Mouse (Mus musculus) right cerebral cortex, postnatal 25 days (tissue): Measurements from ENCODE around the gene Ciao1.
A peak's percentile ranks its signal among the peaks of the same experiment; 100 is the strongest.
"Not testable (repeated sequence)": the region's sequence is repeated elsewhere in the genome, so short reads cannot be mapped to it uniquely, and the experiment has no call there.

ENCODE experiments used
- DNase-seq: peaks from one replicate; pipeline ENCODE4 v3.0.0; 2022

Ciao1 gene

DNA sequence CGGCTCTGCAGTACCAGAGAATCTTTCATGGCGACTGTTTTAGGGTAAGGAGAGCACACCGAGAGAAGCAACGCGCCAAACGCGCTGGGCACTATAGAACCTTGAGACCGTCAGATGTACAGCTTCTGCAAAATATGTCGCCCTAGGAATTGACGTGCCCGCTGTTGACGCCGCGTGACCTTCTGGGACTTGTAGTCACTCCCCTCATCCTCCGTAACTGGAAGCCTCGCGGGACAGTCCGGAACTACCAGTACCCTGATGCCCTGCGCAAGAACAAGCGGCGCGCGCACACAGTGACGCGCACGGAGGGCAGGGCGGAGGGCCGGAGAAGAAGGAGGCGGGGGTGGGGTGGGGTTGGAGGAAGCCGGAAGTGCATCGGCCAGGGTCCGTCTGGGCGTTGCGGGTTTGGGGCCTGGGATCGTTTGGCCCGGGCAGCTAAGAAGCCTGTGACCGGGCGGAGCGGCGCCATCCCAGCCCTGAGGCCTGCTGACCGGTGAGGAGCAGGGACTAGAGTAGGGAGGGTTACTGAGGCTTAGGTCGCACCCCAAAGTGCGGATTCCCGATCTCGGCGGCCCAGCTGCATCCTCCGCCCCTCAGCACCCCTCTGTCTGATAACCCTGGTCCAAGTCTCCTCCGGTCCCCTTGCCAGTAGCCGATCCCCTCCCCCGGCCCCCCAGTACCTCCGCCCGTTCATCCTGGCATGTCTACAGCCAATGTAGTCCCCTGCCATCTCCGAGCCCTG lies at the start of gene Ciao1, which contains the start of gene Tmem127:
TSS of gene Ciao1 (minus strand) at position 225 of the 742 bp plus-strand sequence.
TSS of gene Tmem127 (plus strand) at position 317 of the 742 bp plus-strand sequence.
- DNase-seq, result peak; percentile 98

DNA sequence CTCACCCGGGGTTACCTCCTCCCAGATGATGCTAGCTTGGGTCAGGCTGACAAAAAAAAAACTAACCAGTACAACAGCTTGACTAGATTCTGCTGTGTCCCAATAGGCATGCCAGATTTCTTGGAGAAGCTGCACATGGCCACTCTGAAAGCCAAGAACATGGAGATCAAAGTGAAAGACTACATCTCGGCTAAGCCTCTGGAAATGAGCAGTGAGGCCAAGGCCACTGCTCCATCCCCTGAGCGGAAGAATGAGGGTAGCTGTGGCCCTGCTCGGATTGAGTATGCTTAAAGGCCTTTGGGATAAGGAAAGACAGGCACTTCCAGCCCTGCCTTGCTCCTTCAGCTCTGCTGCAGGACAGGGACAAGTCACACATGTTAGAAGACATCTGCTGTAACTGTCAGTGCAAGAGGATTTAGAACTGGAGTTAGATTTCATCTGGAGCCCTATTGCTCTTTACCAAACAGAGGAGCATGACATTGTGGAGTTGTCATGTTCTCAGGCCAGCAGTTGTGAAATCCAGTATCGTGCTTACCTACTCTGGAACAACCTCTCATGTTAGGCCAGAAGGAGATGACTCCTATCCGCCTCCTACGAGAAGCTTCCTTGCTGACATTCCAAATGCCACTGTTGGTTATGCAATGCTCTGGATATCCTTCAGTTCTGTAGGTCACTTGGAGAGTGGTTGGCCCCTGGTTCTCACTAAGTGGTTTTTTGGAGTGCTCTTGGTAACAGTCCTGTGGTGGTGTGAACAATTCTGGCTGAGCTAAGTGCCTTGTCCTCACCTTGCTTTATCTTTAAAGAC lies 49.6 kb upstream of the Ciao1 start:
- DNase-seq, result no peak

DNA sequence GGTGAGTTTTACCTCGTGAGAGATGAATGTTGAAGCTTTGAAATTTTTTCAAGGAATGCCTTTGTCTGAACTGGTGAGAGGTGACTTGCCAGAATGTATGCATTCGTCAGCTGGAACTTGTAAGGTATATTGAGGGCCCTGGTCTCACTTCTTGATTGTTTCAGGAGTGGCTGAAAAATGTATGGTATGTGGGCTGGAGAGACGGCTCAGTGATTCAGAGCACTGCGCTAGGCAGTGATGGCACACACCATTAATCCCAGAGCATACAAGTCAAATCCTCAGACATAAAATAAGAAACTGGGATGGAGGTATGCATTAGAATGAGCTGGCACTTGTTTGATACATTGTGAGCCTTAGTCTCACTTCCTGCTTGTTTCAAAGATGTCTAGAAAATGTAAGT lies 44.6 kb upstream of the Ciao1 start:
- no peak for DNase-seq

DNA sequence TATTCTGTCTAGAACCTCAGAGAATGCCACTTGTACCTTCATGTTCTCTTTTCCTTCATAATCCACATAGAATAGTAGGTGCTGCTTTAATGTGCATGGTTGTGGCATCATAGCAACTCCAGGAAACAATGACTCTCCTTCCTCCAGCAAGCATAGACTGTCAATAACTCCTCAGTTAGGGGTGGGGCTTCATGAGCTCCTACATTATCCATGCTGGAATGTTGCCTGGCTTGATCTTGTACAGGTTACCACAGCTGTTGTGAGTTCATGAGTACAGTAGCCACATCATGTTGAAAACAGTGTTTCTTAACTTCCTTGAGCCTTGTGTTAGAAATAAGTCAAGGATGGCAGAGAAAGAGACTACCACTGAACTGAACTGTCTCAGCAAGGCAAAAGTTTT lies 30.5 kb upstream of the Ciao1 start:
- DNase-seq, result no peak

DNA sequence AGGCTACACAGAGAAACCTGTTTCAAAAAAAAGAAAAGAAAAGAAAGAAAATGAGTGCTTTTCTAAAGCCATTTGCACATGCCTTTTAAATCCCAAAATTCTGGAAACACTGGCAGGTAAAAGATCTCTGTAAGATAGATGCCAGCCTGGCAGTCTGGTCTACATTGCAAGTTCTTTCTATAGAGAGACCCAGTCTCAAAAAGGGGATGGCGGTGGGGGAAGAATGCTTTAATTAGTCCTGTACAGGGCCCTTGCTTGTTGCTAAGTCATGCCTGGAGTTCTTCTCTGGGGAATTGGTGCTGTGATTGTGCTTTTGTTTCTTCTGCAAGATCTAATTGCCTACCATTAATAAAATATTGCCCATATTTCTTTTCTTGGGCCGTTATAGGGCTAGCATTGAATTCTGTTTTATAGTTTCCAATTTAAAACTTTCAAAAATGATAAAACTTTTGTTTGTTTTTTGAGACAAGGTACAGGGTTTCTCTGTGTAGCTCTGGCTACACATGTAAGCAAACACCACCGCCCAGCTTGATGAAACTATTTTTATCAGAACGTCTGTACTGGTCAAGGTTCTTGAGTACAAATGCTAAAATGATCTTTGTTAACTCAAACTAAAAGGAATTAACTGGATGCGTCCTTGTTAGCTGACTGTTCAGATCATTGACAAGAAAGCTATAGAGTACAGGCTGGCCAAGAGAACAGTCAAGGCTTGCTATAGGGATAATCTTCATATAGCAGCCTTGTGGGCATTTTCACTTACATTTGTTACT lies 28.1 kb upstream of the Ciao1 start:
- no peak for DNase-seq

DNA sequence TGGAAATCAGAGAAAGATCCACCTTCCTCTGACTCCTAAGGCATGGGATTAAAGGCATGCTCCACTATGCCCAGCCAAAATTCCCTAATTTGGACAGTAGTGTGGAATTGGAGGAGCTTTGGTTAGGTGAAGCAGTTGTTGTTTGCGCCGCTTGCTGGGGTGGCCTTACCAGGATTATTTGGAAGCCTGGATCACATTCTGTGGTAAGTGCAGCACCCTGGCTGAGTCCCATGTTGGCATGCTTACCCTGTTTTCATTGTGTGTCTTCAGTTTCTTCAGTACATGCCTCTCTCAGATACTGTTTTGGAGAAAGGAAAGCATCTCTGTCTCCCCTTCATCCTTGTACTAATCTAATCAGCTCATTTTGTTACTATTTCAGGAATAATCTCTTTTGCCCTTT lies 27.0 kb upstream of the Ciao1 start:
- no peak for DNase-seq

DNA sequence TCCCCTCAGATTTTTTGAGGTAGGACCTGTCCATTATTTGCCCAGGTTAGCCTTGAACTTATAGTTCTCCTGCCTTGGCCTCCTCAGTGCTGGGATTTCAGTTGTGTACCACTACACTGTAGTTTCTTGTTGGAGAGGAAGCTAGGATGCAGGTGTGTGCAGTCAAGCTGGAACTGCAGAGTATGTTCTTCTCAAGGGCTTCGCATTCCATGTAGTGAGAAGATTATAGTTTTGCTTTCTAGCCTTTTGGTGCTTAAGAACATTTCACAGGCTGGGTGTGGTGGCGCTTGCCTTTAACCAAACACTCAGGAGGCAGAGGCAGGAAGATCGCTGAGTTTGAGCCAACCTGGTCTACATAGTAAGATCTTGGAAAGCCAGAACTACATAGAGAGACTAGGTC lies 25.2 kb upstream of the Ciao1 start:
- DNase-seq, result no peak

DNA sequence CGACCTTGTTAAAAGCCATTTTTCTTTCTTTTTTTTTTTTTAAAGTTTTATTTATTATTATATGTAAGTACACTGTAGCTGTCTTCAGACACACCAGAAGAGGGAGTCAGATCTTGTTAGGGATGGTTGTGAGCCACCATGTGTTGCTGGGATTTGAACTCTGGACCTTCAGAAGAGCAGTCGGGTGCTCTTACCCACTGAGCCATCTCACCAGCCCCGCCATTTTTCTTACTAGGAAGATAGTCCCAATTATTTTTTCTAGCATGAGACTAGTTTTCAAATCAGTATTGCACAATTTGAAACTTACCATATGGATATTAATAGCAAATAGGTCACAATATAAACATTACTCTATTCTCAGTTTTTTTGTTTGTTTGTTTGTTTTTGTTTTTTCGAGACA lies 24.4 kb upstream of the Ciao1 start:
- not testable (repeated sequence) for DNase-seq

DNA sequence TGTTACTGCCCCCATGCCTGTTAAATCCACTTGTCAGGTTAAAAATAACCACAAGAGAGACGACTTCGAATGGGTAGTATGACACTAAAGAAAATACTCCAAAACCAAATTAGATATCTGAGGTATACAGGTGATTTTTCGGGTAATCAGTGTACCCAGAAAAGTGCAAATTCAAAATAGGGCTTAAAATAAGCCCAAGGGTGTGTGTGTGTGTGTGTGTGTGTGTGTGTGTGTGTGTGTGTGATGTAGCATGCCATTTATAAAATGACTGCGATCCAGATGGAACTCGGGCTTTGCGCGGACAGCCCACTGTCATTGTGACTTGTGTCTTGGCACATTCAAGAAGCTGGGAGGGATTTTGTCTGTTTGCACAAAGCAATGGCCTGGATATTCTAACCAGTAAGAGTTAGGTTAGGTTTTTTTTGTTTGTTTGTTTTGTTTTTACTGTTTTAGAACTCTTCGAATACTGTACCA lies 23.5 kb upstream of the Ciao1 start:
- no peak for DNase-seq

DNA sequence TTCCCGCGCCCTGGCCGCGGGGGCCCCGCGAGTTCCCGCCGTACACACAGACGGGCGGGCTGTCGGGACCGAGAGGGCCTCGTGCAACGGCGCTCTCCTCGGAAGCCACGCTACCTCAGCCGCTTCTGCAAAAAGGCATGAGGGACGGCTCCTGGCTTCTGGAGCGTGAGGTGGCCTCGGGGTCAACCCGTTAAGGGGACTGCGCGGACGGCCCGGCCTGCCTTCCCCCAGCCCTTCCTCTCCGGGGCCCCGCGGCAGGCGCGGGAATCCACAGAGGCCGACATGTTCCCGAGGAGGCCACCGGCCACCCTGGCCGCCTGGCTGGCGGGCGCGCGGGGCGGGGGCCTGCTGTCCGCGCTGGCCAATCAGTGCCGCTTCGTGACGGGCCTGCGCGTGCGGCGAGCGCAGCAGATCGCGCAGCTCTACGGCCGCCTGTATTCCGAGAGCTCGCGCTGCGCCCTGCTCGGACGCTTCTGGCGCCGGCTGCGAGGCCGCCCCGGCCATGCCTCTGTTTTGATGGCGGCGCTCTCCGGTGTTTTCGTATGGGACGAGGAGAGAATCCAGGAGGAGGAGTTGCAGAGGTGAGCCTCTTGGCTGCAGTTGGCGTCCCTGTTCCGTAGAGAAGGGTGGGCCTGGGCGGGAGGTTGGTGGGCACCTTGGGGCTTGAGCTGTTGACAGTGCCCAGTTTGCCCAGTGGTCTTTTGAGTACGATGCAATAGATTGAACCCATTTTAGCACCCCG lies 22.9 kb upstream of the Ciao1 start:
- DNase-seq, result peak; percentile 91

DNA sequence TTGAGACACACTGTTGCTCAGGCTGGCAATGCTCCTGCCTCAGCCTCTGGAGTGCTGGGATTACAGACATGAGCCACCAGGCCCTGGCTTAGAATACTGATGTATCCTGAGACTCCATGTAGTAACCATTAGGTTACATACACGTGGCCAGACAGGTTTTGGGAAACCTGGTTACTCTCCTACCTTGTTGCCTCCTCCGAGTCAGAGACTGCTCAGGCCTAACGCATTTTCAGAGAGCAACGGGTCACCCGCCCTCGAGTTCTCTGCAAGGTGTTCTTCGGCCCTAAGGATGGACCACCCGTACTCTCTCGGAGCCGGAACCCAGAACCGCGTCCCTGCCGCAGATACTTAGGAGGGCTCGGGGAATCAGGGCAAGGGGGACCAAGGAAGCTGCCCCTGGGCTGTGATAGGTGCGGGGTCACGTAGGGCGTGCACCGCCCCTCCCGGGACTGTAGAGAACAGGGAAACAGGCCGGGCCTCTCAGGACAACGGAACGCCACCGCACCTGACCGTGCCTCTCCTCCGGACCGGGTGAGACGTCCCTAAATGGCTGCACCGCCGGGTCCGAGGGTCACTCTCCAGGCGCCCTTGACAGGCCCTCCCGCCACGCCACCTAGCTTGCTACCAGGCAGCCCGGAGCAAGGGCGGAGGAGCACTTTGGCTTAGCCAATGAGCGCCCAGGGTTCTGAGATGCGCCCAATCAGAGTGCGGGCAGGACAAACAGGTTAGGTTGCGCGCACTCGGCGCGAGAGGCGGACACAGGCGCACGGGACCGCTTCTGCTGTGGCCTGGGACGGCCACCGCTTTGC lies 22.1 kb upstream of the Ciao1 start, which contains the start of gene Stard7:
TSS of gene Stard7 (plus strand) at position 728 of the 809 bp plus-strand sequence.
- peak; percentile 96 for DNase-seq

DNA sequence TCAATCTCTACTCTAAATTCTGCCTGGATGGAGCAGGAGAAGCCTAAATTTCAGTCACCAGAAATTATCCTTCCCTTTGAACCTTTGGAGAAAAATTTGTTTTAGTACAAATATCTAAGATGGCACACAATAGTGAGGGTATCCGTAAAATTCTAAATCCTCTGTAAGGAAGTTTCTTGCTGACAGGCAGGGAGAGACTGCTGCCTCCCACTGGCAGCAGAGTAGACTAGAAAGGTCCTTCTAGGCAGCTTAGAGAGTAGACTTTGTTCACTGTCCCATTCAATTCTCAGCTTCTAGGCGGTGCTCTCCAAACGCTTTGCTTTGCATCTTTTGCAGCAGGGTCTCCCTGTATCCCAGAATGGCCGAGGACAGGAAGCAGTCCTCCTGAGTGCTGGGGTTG lies 20.2 kb upstream of the Ciao1 start:
- DNase-seq, result no peak

DNA sequence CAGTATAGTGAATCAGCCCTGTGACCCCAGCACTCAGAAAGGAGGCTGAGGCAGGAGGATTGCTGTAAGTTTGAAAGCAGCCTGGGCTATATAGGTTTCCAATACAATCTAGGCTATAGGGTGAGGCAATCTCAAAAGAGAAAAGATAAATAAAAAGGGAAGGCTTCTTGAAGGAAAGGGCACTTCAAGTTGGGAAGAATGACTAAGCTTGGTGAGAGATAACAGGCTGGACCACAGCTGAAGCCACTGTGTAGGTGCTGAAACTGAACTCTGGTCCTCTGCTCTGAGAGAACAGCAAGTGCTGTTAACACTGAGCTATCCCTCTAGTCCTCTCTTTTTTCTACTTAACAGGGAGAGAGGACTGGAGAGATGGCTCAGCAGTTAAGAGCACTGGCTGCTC lies 14.9 kb upstream of the Ciao1 start:
- DNase-seq, result no peak

DNA sequence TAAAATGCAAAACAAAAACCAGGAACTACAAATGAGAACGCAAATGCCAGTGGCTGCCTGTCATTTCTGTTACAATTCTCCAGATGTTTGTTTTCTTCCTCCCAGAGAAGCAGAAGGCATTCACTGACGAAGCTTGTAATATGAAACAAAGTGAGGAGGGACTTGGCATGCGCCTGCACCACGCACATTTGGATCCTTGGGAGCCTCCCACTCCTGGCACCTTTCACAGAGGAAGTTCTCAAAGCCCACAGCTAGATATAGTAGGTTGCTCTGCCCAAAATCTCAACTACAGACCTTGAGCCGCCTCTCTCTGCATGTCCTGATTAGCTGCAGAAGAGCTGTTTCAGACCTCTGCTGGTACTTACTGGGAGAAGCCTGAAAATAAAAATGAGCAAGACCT lies 11.7 kb upstream of the Ciao1 start:
- DNase-seq, result no peak

DNA sequence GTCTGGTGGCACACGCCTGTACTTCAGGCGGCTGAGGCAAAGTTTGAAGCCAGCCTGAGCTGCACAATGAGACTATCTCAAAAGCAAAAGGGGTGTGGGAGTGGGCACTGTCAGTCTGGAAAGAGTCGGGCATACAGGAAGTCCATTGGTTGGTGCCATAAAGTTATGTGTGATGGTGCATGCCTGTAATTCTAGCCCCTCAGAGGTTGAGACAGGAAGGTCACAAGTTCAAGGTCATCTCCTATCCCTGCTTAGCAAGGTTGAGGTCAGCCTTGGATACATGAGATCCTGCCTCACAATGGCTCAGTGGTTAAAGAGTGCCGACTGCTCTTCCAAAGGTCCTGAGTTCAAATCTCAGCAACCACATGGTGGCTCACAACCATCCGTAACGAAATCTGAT lies 7.7 kb upstream of the Ciao1 start:
- no peak for DNase-seq

DNA sequence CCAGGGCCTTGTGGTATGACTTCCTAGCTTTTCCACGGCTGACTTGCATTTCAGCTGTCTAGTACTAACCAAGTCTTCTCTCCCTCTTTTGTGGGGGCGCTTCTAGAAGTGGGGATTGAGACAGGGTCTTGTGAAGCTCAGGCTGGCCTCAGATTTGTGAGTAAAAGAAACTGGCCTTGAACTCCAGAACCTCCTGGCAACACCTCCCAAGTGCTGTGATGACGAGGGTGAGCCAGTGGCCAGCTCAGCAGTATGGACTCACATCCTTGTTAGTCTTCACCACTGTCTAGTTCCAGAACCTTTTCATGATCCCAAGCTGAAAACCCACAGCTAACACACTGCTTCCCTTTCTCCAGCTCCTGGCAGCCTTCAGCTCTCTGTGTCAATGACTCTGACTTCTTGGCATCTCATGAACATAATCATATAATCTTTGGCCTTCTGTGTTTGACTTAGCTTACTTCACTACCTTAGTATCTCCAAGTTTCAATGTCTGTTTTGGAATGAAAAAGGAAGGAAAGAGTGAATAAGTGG lies 7.1 kb upstream of the Ciao1 start:
- no peak for DNase-seq

DNA sequence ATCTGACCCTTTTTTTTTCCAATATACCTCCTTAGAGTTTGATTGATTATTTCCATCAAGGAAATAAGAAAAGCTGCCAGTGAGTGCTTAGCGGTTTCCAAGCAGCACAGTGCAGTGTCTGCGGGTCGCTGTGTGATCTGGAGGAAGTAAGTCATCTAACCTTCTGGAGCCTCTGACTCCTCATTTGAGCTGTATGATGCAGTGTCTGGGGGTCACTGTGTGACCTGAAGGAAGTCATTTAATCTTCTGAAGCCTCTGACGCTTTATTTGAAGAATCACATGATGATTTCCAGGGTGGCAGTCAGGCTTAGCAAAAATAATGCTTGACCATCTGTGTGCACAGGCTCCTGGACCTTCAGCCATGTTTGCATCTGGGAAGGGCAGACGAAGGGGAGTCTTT lies 5.2 kb upstream of the Ciao1 start:
- no peak for DNase-seq

DNA sequence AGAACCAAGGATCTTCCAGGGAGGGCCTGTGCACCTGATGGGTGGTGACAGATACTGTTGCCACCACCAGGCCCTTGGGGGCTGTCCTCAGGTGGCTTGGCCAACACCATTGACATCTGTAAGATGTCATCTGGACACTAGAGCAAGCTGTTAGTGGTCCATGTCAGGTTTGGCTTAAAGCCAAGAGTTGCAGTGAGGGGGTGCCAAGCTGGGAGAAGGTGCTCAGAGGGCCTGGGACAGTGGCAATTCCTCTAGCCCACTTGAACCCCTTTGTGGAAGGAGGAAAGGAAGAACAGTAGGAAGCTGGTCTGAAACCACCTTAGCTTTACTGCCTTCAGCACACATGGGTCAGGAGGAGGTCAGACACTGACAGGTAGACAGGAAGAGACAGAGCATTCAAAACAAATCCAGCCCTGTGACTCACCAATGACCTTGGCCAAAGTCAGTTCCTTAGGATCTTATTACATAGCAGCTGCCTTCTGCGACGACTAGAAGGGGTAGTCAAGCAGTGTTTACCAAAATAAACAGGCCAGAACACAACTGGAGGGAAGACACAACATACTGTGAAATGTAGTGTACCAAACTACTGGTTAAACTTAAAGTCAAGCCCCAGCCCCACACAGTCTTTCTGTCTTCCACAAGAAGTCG lies 4.4 kb upstream of the Ciao1 start:
- no peak for DNase-seq

DNA sequence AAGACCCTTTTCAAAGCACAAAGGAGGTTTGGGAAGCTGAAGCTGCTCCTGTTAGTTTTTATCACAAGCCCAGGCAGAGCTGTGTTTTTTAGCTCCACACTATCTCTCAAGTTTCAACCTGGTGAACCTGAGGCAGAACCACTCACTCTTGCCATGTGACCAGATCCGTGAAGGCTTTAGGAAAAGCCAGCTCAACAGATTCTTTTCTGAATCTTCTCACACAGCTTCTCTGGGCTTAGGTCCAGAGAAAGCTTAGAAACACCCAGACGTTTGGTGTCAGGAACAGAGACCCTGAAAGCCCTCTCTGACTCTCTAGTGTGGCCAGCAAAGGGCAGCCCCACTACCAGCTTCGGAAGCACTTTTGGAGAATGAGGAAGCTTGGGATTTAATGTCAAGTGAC lies 3.8 kb upstream of the Ciao1 start:
- no peak for DNase-seq

DNA sequence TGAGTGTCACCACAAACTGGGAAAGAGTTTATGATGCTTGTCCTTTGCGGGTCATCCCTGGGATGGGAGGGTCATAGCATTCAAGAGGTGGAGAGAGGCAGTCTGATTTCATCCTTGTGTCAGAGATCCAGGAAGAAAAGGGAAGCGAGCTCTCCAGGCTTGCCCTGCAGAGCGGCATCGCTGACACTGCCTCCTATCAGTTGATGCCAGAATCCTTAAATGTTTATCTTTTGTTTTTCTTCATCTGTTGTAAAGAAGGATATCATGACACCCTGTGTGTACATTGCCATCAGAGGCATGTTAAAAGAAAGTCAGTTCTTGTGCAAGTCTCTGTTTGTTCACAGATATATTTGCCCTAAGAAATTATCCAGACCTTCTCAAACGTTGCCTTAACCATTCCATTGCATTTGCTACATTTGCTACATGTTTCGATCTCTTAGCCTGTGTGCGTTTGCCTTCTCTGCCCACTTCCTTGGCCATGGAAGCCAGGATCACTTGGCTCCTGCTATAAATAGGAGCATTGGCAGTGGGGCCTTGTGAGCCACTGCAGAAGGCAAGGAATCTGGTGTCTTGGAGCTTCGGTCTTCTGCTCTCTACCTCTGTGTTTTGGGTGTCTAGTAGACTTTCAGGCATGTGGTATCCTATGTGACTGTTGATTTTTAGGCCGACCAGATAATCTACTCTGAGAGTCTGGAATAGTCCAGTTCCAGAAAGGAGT lies 2.8 kb upstream of the Ciao1 start:
- DNase-seq, result no peak
